In genomic region chr2:169970481-169970880, GRCm38 (mm10) we compare ENCODE assay signal across 26 mouse cellular contexts.
A peak's percentile ranks its signal among the peaks of the same experiment; 100 is the strongest.
DNase-seq lines count a peak whose midpoint lies in the region; ATAC-seq and TF ChIP-seq lines count a peak whose summit lies in the region.
"Had no signal": no experiment of that assay in that cellular context is flagged by ENCODE, and none has a peak within 500 bp of the region (broad histone marks: within the 10 kb centered on the region; RNA-seq: fewer than 3 reads in every experiment).

No protein-coding gene starts in this region.

- TF ChIP-seq CTCF in E14TG2a.4 (conservative IDR thresholded peaks at IDR 0.05; ENCODE audit: low read length), result no peak

- H3K9me3 ChIP-seq in E14TG2a.4 (ENCODE audit: low read length), result peaks cover 12% of the 10 kb centered on the region; the same call in 1 of the 2 replicates
- H3K9me3 ChIP-seq: embryonic facial prominence, embryonic 15.5 days; intestine, embryonic 15.5 days had no signal

- H3K4me3 ChIP-seq in E14TG2a.4 (replicated peaks; ENCODE audit: low read length), result peak overlapping the region; percentile 78
- H3K4me3 ChIP-seq: embryonic facial prominence, embryonic 12.5 days; embryonic facial prominence, embryonic 15.5 days; gastrocnemius, adult 2 months; heart, embryonic 12.5 days; heart, embryonic 15.5 days; hindbrain, embryonic 10.5 days; hindbrain, embryonic 13.5 days; intestine, embryonic 15.5 days had no signal

- no peak for ATAC-seq in CD4-positive, CD25-positive, alpha-beta regulatory T cell, adult 4 months
- ATAC-seq: forebrain, embryonic 14.5 days; forebrain, postnatal 0 days; hindbrain, embryonic 16.5 days; intestine, embryonic 15.5 days had no signal

- H3K36me3 ChIP-seq in E14TG2a.4 (ENCODE audit: insufficient read depth, low read length), result no peaks in the 10 kb centered on the region
- H3K36me3 ChIP-seq: embryonic facial prominence, embryonic 12.5 days; embryonic facial prominence, embryonic 15.5 days; heart, embryonic 12.5 days; heart, embryonic 15.5 days; hindbrain, embryonic 10.5 days; hindbrain, embryonic 13.5 days; intestine, embryonic 15.5 days had no signal

- DNase-seq in ES-CJ7 (ENCODE audit: low read depth, low spot score) (peak; percentile 48), ZHBTc4 (ENCODE audit: low read depth, low spot score) (peak; percentile 82)
- peak; percentile 85 for DNase-seq in testis, postnatal 14 days (ENCODE audit: low spot score)
- no peak for DNase-seq in cerebellum, postnatal 4 days (ENCODE audit: low spot score in 2 of 2)
- DNase-seq: adrenal gland, adult 8-10 months; adrenal gland, postnatal 25 days; cerebellum, adult 11-12 months; cerebellum, adult 9-10 months; cerebellum, postnatal 14 days; forebrain, postnatal 0 days; gastrocnemius, adult 2 months; gastrocnemius, postnatal 14 days; heart, adult 11 months; heart, postnatal 10 days; heart, postnatal 36 days had no signal

- 0 out of 2 replicates have a peak, but pooled peaks cover 2% of the 10 kb centered on the region for H3K4me1 ChIP-seq in E14TG2a.4 (replicated peaks; ENCODE audit: low read depth, low read length)
- H3K4me1 ChIP-seq: embryonic facial prominence, embryonic 12.5 days; embryonic facial prominence, embryonic 15.5 days; heart, embryonic 12.5 days; heart, embryonic 15.5 days; hindbrain, embryonic 10.5 days; hindbrain, embryonic 13.5 days; intestine, embryonic 15.5 days had no signal

- no peaks in the 10 kb centered on the region for H3K27me3 ChIP-seq in E14TG2a.4 (ENCODE audit: insufficient read depth, low read length)
- H3K27me3 ChIP-seq: embryonic facial prominence, embryonic 12.5 days; embryonic facial prominence, embryonic 15.5 days; heart, embryonic 12.5 days; heart, embryonic 15.5 days; hindbrain, embryonic 13.5 days; intestine, embryonic 15.5 days had no signal

Comparison
In these comparisons a context has a peak if more than half of its experiments do, and no peak if none do; other contexts are left out.
1. DNase-seq: peak in ES-CJ7 (single experiment), ZHBTc4 (single experiment) and testis, postnatal 14 days (single experiment); none in cerebellum, postnatal 4 days (0 of 2).